Mouse (Mus musculus) G1E (cell line): Measurements from ENCODE around the gene Cops7a.

ENCODE experiments used
- CTCF ChIP-seq: IDR thresholded peaks from 2 replicates; pipeline ENCODE4 v1.5.1; 2012; ENCODE audit warnings: low read depth, low read length, inconsistent platforms, mixed read lengths
- GATA1 ChIP-seq: IDR thresholded peaks from 2 replicates; pipeline ENCODE4 v1.6.1; 2012; ENCODE audit warnings: borderline replicate concordance, low read length, inconsistent platforms, mixed read lengths

GRCm38 (mm10) chr6:124953991-124954715 is 11.2 kb downstream of the Cops7a start:
- TF ChIP-seq CTCF, result no peak
- TF ChIP-seq GATA1, result no peak
